ENCODE assay signal across 23 mouse cellular contexts in the genomic region with DNA sequence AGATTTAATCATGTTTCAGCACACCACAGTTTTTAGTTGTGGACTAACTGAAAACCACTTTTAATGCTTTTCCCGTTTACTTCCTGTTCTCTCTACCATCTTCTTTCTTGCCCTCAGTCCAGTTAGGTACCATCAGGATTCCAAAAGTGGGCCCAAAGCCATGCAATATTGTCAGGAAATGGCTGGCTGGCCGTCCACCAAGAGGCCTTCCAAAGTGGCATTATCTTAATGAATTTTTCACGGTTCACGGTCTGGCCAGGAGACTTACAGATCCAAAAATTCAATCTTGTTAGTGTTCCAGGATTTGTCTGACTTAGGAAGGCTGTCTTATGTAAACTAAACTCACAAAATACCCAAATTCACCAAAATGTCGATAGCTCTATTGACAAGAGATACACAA.
A peak's percentile ranks its signal among the peaks of the same experiment; 100 is the strongest.
DNase-seq lines count a peak whose midpoint lies in the region; ATAC-seq and TF ChIP-seq lines count a peak whose summit lies in the region.
"Had no signal": no experiment of that assay in that cellular context is flagged by ENCODE, and none has a peak within 500 bp of the region (broad histone marks: within the 10 kb centered on the region; RNA-seq: fewer than 3 reads in every experiment).

No protein-coding gene starts in this region.

- 44% methylated on average over 5 of the region's 5 CpGs for WGBS in lung, embryonic 15.5 days
- 53% methylated on average over 5 of the region's 5 CpGs for WGBS in embryonic facial prominence, embryonic 15.5 days

- H3K27me3 ChIP-seq in lung, embryonic 15.5 days: no peaks in the 10 kb centered on the region
- no peaks in the 10 kb centered on the region for H3K27me3 ChIP-seq in Patski
- no peaks in the 10 kb centered on the region for H3K27me3 ChIP-seq in embryonic facial prominence, embryonic 15.5 days
- H3K27me3 ChIP-seq: embryonic facial prominence, embryonic 12.5 days; heart, embryonic 13.5 days; hindbrain, embryonic 12.5 days; limb, embryonic 12.5 days; liver, embryonic 13.5 days; midbrain, embryonic 13.5 days; neural tube, embryonic 13.5 days had no signal

- no peak for TF ChIP-seq CTCF in Patski (IDR thresholded peaks at IDR 0.05)

- in situ Hi-C loops in Patski (cut with MboI; ENCODE audit: low pct_unique_long_range_greater_than_20kb): no loop called here

- no peak overlapping the region for H3K9ac ChIP-seq in lung, embryonic 15.5 days
- no peak overlapping the region for H3K9ac ChIP-seq in embryonic facial prominence, embryonic 15.5 days
- H3K9ac ChIP-seq: embryonic facial prominence, embryonic 12.5 days; heart, embryonic 13.5 days; hindbrain, embryonic 12.5 days; limb, embryonic 12.5 days; liver, embryonic 13.5 days; midbrain, embryonic 13.5 days; neural tube, embryonic 13.5 days had no signal

- H3K9me3 ChIP-seq in lung, embryonic 15.5 days: no peaks in the 10 kb centered on the region
- H3K9me3 ChIP-seq in embryonic facial prominence, embryonic 15.5 days (replicated peaks): no peaks in the 10 kb centered on the region
- H3K9me3 ChIP-seq: embryonic facial prominence, embryonic 12.5 days; heart, embryonic 13.5 days; hindbrain, embryonic 12.5 days; limb, embryonic 12.5 days; liver, embryonic 13.5 days; midbrain, embryonic 13.5 days; neural tube, embryonic 13.5 days had no signal

- no peak for ATAC-seq in lung, embryonic 15.5 days (ENCODE audit: borderline replicate concordance, extremely low read depth, low FRiP score, low TSS enrichment)
- no peak for ATAC-seq in Patski
- ATAC-seq in embryonic facial prominence, embryonic 15.5 days (ENCODE audit: insufficient number of reproducible peaks, low FRiP score, low TSS enrichment, low read depth): no peak
- ATAC-seq: activated CD4-positive, CD25-positive, alpha-beta regulatory T cell, adult 4 months; inflammation-experienced regulatory T-cells, adult 6 months; midbrain, embryonic 13.5 days had no signal

- H3K4me3 ChIP-seq in lung, embryonic 15.5 days: no peak overlapping the region
- H3K4me3 ChIP-seq in embryonic facial prominence, embryonic 15.5 days (replicated peaks): no peak overlapping the region
- H3K4me3 ChIP-seq: embryonic facial prominence, embryonic 12.5 days; heart, adult 2 months; heart, embryonic 13.5 days; hindbrain, embryonic 12.5 days; limb, embryonic 12.5 days; liver, embryonic 13.5 days; midbrain, embryonic 13.5 days; myocyte; neural tube, embryonic 13.5 days had no signal

- POLR2A ChIA-PET in Patski (lab: Charles Lee): no interaction called here

- H3K4me2 ChIP-seq in lung, embryonic 15.5 days: no peak overlapping the region
- no peak overlapping the region for H3K4me2 ChIP-seq in embryonic facial prominence, embryonic 15.5 days (replicated peaks)
- H3K4me2 ChIP-seq: embryonic facial prominence, embryonic 12.5 days; heart, embryonic 13.5 days; hindbrain, embryonic 12.5 days; limb, embryonic 12.5 days; liver, embryonic 13.5 days; midbrain, embryonic 13.5 days; neural tube, embryonic 13.5 days had no signal

- H3K27ac ChIP-seq in lung, embryonic 15.5 days: peak overlapping the region; percentile 73
- H3K27ac ChIP-seq in embryonic facial prominence, embryonic 15.5 days (replicated peaks): 0 out of 2 replicates have a peak overlapping the region, but pooled peaks have one; percentile 17
- H3K27ac ChIP-seq: embryonic facial prominence, embryonic 12.5 days; heart, adult 2 months; heart, embryonic 13.5 days; hindbrain, embryonic 12.5 days; limb, embryonic 12.5 days; liver, embryonic 13.5 days; midbrain, embryonic 13.5 days; neural tube, embryonic 13.5 days had no signal

- CTCF ChIA-PET in Patski (lab: Charles Lee): interaction anchor here (0.9 to 1.6 kb wide), 4 partner anchors 8 to 59 kb away, joined by 3 to 5 read pairs (median 4); no protein-coding TSS in a partner anchor

- peak; percentile 73 for DNase-seq in heart, adult 11 months
- DNase-seq in heart, postnatal 14 days: no peak
- DNase-seq in lung, postnatal 25 days (ENCODE audit: low spot score): no peak
- DNase-seq in Patski (ENCODE audit: low read depth, low spot score): peak; percentile 17
- no peak for DNase-seq in gastrocnemius, adult 18-20 months (ENCODE audit: low spot score)
- DNase-seq: adrenal gland, postnatal 10 days; cerebellum, adult 9-11 months; heart, adult 2 months; kidney, adult 18-20 months; liver, embryonic 13.5 days; right cerebral cortex, postnatal 25 days; spleen, adult 18-20 months had no signal

- no peaks in the 10 kb centered on the region for H3K36me3 ChIP-seq in lung, embryonic 15.5 days
- H3K36me3 ChIP-seq in embryonic facial prominence, embryonic 15.5 days: no peaks in the 10 kb centered on the region
- H3K36me3 ChIP-seq: embryonic facial prominence, embryonic 12.5 days; heart, embryonic 13.5 days; hindbrain, embryonic 12.5 days; limb, embryonic 12.5 days; liver, embryonic 13.5 days; midbrain, embryonic 13.5 days; neural tube, embryonic 13.5 days had no signal

- H3K4me1 ChIP-seq in lung, embryonic 15.5 days: peaks cover 24% of the 10 kb centered on the region
- H3K4me1 ChIP-seq in embryonic facial prominence, embryonic 15.5 days: peaks cover 14% of the 10 kb centered on the region; the same call in 1 of the 2 replicates
- H3K4me1 ChIP-seq: liver, embryonic 13.5 days had no signal

- intact Hi-C loops in heart, postnatal 14 days (cut with DNase I): no loop called here

Comparison
In these comparisons a context has a peak if more than half of its experiments do, and no peak if none do; other contexts are left out.
1. DNase-seq: peak in heart, adult 11 months (single experiment) and Patski (single experiment); none in heart, postnatal 14 days (0 of 2), lung, postnatal 25 days (single experiment) and gastrocnemius, adult 18-20 months (single experiment).